Mouse (Mus musculus) heart, postnatal 4 days (tissue): ENCODE results near the gene Rxfp2. TPM values are rescaled to one million over a fixed set of nuclear protein-coding genes. Genes with fewer than 3 reads are reported as not detected.

ENCODE experiments used
- DNase-seq: peaks from one replicate; pipeline ENCODE4 v3.0.0; 2021
- total RNA-seq, 2 experiments: library from RNA; stranded (reverse); gene quantifications; 2 replicates each; pipeline ENCODE4 v1.2.3; 2021

The Rxfp2 gene
- total RNA-seq: not detected

DNA sequence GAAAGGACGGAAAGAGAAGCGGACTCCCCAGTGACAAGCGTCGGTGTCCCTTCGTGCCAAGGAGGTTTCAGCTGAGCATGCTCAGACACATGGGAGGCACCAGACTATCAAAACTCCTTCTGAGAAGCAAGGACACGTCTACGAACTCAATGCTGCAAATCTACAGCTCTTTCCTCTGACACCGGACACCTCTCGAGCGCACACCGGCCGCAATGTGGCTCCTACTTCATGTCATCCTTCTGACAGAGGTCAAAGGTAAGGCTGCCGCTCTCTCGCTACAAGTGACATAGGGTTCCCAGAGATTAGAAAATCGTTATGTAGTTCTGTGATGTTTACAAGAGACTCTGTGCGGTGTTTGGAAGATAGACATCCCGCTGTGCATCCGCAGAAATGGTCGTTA lies at the start of gene Rxfp2:
Gene Rxfp2 (plus strand): TSS at position 20 of the 400 bp plus-strand sequence.
- no peak for DNase-seq

DNA sequence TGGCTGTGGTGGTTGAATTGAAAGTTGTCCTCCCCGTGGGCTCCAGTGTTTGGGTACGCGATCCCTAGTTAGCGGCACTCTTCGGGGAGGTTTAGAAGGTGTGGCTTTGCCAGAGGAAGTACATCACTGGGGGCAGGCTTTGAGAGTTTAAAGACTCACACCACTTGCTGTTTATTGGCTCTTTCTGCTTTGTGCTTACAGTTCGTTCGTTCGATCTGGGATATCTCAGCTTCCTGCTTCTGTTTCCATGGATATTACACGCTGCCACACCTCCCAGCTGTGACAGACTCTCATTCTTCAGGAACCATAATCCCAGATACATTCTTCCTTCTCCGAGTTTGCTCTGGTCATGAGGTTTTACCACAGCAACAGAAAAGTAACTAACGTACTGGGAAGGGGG lies 48.2 kb upstream of the Rxfp2 start:
- no peak for DNase-seq

DNA sequence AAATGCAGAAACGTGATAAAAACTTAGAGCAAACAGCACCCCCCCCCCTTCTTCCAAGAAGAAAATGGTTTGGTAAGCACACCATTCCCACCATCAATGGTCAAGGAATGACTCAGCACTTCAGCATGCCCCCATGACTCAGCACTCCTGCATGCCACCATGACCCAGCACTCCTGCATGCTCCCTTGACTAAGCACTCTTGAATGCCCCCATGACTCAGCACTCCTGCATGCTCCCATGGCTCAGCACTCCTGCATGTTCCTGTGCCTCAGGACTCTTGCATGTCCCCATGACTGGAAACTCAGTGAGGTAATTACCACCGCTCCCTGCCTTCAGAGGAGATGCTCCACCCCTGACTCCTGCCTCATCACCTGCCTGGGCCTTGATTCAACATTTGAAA lies 41.4 kb upstream of the Rxfp2 start:
- DNase-seq: no peak

DNA sequence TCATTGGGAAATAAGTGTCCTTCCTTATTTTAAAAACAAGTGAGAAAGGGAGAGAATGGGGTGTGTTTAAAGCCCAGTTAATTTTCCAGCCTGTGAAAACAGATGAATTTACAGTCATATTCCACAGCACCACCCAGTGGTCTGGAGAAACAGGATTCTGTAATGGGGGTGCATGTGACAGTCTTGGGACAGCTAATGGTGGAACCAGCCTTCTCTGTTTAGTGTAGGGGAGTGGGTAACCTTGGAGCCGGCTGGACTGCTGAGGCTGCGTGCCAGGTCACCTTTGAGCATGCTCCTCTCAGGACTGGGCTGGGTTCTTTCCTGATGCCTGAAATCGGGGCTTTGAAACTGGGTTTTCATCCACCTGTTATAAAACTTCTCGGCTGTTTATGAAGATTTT lies 34.9 kb upstream of the Rxfp2 start:
- peak; percentile 23 for DNase-seq

DNA sequence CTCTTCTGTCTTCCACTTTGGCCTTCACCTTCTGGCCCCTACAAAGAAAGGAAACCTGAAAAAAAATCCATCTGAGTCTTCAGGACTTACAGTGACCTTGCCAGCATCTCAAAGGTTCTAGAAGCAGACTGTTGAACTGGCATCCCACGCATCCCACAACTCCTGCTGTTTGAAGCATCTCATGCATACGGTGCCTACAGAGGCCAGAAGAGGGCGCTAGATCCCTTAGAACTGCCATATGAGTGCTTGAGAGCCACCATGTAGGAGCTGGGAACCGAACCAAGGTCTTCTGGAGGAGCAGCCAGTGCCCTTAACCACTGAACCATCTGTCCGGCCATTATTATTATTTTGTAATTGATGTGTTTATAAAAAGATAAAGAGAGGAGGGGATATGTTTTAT lies 23.9 kb upstream of the Rxfp2 start:
- DNase-seq: no peak

DNA sequence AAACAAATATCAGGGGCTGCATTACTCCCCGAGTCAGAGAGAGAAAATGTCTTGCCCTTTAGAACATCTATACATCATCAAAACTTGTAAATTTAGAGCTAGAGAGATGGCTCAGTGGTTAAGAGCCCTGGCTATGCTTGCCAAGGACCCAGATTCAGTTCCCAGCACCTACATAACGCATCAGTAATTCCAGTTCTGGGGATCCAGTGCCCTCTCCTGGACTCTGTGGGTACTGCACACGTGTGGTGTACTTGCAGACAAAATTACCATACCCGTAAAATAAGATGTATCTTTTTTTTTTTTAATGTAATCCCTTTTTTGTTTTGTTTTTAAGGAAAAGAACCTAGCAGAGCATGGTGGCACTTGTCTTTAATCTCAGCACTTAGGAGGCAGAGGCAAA lies 21.9 kb upstream of the Rxfp2 start:
- DNase-seq: no peak

DNA sequence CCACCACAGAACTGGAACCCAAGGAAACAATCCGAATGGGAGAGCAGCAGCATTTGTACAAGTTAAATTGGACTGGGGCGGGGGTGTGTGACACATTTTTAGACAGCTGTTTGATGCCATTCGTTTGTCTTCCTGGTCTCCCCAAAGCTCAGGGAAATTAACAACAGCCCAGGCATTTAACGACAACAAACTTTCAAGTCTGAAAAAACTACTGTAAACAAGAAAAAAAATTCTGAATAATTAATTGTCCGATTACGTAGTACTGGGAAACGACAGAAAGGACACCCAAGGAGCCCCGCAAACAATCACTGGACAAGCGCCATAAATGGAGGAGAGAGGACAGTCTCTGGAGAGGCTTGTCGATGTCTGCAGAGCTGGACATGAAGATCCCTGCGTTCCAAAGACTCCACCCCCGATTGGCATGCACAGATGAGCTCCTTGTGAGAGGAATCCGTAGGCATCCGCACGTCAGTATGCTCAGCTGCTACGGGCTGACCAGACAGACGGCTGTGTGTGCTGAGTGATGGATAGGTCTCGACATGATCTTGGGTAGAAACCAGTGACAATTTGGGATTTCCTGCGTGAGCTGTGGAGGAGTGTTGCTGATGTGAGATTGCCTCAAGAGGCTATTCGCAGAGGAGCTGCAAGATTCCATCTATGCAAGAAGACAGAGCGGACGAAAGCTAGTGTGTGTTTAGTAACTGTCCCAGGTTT lies 21.0 kb upstream of the Rxfp2 start:
- no peak for DNase-seq

DNA sequence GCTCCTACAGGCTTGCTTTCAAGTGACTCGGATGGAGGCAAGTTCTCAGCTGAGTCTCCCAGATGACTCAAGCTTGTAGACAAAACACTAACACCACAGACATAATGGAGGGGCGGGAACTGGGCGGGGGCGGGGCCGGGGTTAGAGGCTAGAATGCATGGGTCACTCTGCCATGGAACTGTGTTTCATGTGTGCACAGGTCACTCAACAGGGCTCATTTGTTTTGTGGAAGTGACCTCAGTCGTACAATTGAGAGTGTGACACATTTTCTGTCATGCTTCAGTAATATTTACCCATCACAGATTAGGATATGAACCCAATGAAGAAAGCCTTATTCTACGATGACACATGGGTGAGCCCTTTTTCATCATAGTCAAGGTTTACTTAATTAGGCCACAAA lies 20.2 kb upstream of the Rxfp2 start:
- no peak for DNase-seq

DNA sequence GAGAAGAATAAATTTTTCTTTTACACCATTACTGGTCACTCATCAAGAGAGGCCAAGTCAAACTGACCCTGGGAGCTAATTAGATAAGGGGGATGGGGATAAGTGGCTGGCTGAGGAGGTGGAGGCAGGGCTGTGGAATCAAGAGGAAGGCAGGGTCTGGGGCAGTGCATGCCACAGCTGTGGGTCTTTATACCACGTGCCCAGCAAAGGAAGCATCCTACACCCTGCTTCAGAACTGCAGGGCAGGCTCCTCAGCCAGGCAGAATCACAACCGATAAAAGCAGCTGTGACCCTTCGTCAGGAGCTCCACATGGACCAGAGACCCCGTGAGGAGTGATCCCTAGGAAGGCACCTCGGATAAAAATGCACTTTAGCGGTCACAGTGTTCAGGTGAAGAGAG lies 13.1 kb upstream of the Rxfp2 start:
- DNase-seq: no peak

DNA sequence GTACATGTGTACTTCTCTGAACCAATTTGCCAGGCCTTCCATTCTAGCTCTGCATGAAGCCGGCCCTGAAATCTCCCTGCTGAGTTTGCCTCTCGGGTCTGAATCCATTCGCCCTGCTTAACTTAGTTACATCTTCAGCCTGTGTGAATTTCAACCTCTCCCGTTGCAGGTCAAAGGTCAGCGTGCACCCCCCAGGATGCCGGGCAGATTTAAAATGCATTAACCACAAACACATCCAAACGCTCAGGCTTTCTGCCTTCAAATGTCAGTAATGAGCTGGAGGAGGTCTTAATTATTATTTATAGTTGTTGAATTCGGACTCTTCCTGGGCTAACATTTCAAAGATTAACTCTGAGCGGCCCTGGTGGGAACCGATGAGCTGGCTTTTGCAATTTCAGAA lies 1.6 kb upstream of the Rxfp2 start:
- no peak for DNase-seq

DNA sequence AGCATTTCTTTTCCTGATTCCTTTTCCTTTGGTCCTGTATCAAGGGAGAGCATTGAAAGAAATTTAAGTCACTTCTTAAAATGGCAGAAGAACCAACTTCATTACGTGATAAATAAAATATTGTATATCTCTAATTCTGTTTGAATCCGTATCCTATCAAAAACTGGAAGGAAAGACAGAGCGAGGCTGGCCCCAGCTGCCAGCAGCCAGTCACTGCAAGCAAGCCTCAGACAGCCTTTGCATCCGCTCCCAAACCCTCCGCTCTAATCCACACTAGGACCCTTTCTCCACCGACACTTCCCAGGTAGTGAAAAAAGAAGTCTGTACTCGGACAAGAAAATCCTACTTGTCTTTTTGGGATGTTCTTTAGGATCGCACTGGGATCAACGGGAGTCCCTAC lies 803 bp upstream of the Rxfp2 start:
- DNase-seq: no peak

DNA sequence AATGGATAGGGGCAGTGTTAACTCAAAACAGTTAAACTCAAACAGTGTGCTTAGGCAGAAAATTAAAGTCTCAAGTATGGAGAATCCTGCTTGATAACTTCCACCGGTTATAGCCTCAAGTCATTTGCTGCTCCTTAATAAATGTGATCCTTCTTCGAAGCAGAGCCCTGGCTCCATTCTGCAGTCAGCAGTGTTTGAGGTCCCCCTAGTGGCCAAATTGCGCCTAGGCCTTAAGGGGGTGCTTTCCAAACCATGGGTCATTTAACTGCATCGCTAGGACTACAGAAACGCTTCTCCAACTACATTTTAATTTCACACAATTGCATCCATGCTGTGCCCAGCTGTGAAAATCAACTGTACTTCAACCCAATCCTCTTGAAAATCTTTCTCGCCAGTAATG lies 2.4 kb downstream of the Rxfp2 start:
- peak; percentile 88 for DNase-seq

DNA sequence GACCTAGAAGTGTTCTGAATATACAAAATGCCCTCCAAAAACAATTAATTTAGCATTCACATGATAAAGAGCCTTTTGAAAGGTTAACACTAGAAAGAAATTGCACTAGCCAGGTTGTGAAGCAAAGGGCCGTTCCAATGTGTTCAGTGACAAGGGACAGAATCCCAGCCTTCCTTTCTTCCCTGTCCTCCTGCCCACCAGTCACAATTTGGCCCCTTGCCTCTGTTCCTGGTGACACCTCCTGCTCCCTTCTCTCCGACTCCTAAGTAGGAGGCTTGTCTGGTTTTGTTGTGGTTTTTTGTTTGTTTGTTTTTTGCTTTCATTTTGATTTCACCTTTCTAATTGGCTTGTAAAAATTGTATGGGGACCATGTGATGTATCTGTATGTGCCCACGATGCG lies 3.3 kb downstream of the Rxfp2 start:
- DNase-seq: no peak

DNA sequence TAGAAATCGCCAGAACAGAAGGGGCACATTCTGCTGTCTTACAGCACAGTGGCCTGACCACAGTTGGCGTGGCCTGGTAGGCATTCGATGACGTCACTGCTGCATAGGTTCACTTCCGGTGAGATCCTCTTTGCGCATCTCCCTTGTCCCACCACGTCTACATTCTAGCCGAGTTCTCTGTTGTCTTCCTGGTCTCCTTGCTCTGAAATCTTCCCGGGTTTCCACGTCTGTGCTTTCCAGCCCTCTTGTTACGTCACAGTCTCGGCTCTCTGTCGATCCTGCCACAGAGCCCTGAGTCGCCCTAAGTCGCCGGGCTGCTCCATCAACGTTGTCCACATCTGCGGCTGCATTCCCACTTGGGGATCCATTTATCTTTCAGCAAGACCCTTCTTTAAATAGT lies 4.1 kb downstream of the Rxfp2 start:
- no peak for DNase-seq

DNA sequence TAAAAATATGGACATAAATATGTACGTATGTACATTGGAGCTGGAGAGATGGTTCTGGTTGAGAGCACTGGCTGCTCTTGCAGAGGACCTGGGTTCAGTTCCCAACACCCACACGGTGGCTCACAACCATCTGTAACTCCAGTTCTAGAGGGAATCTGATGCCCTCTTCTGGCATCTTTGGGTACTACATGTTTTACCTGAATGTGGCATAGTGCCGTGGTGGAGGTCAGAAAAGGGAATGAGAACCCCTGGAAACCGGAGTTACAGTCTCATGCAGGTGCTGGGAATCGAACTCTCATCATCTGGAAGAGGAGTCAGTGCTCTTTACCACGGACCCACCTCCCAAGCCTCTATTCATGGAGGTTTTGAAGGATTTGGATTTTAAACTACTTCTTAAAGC lies 5.0 kb downstream of the Rxfp2 start:
- DNase-seq: no peak

DNA sequence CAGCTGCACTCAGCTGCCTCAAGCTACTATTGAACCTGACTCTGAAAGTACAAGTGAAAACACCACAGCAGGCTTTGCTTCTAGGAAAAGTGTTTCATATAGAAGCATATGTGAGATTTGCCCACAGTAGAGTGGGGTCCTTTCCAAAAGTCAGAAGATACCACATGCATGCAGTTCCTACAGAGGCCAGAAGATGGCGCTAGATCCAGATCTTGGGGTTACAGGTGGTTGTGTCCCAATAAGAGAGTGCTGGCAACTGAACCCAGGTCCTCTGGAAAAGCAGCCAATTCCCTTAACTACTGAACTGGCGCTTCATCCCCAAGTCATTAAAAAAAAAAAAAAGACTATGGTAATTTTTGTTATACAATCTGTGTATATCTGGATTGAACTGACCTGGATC lies 5.7 kb downstream of the Rxfp2 start:
- no peak for DNase-seq

DNA sequence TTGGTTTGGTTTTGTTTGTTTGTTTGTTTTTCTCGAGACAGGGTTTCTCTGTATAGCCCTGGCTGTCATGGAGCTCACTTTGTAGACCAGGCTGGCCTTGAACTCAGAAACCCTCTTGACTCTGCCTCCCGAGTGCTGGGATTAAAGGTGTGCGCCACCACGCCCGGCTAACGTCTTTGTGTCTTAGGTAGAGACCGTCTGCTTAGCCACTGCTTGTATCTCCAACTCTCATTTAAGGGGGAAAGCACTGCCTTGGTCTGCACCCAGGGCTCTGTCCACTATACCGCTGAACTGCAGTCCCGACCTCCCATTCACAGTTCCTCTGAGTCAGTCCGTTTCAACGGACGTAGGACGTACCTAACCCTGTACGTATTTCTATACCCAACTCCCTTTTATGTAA lies 6.4 kb downstream of the Rxfp2 start:
- DNase-seq: no peak

DNA sequence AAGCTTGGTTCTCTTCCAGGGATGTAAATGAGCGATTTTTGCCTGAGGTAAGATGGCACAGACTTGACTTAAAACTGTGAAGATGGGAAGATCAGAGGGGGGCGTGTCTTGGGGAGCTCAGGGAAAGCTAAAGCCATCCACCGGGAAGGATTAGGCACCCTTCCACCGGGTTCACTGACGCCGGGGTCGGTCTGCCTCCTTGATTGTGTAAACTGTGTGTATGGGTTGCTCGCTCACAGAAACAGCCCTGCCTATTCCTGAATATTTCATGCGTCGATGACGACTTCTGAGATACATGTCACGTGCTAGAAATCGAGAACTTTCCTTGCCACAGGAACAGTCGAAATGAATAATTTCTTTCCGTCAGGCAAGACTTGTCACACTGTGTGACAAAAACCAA lies 6.9 kb downstream of the Rxfp2 start:
- no peak for DNase-seq

DNA sequence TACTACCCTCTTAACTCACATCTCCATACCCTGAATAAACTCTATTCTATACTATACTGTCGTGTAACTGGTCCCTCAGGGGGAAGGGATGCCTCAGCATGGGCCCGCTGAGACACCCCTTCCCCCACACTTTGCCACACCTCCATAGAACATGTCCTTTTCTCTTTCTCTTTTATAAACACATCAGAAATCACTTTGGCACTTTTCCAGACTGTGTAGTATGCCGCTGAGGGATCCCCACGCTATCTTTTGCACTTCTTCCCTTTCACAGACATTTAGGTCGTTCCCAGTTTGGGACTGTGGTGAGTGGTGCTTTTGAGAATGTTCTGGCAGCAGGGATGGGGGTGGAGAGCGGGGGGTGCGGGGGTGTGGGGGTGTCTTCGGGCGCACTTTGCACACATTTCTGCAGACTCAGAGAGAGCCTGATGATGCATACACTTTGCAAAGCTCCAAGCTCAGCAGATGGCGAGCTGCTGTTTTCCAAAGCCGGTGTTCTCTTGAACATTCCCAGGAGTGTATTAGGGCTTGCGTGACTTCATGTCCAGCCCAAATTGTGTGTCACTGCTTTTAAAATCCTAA lies 8.1 kb downstream of the Rxfp2 start:
- DNase-seq: no peak

DNA sequence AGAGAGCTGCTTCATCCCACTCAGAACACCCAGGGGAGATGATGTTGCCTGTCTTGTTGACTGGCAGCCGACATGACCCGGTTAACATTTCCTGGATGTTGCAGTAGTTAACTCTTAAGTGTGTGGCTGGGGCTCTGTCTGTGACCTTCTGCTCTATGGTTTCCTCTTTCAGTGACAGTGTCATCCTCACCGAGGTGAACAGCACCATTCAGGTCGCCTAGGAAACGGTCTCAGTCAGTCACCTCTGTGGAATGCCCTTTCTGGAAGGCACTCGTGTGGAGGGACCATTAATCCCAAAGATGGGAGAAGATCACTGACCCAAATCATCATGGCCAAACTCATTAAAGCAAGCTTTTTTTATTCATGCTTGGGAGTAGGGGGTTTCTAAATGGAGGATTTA lies 12.7 kb downstream of the Rxfp2 start:
- DNase-seq: no peak

DNA sequence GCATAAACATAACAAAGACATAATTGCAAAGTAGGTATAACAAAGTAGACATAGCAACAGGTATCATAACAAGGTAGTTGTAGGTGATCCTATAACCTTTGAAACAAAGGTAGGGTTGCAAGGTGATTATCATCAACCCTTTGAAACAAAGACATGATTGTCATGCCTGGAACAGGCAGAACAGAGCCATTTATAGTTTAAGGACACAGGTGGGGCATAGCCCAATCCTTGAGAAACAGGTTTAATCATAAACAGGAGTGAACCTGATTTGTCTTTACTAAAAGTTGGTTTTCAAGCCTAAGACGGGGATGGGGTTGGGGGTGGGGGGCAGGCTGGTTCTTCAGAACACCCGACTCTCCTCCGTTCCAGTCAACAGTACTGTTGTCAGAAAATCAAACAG lies 13.2 kb downstream of the Rxfp2 start:
- no peak for DNase-seq

DNA sequence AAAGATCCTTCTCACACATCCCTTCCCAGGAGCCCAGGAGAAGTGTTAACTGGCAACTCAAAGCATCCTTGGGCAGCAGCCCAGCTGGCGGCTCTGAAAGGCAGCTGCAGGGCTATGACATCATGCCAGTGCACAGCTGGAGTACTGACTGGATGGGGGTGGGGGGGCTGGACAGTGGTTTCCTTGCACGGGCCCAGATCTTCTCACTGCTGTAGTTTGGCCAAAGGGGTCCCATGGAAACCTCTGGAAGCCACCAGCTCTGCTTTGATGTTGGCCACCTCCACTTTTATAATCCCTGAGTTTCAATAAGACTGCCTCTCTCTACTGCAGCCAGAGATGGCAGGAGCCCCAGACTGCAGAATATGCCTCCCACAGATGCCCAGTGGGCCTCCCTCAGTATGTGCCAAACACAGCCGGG lies 13.6 kb downstream of the Rxfp2 start:
- peak; percentile 75 for DNase-seq

DNA sequence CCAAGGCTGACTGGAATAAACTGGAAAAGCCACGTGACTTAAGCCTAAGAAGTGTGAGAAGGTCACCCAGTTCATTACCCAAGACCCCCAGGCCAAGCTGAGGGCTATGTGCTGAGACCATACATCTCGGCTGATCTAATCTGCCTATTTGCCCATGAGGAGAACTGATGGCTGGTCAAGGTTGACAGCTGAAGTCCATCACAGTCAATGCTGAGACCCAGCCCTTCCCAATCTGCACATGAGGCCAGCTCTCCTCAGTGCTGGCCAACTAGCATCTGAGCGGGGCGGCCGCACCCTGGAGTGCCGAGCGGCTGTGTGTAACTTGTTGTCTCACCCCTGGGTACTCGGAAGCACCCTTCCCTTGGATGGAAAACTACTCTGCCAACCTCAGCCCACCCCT lies 17.8 kb downstream of the Rxfp2 start:
- DNase-seq: peak; percentile 17

DNA sequence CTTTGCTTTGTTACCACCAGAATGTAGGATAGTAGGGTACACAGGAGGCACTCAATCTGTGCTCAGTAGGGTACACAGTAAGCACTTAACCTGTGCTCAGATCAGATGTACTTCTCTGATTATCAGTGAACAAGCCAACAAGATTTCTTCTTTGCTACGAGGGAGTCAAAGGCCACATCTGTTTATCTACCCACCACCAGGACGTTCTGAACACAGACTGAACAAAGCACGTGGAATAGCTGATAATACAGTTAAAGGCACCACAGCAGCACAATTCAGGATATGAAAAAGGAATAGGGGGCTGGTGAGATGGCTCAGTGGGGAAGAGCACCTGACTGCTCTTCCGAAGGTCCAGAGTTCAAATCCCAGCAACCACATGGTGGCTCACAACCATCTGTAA lies 18.4 kb downstream of the Rxfp2 start:
- no peak for DNase-seq

DNA sequence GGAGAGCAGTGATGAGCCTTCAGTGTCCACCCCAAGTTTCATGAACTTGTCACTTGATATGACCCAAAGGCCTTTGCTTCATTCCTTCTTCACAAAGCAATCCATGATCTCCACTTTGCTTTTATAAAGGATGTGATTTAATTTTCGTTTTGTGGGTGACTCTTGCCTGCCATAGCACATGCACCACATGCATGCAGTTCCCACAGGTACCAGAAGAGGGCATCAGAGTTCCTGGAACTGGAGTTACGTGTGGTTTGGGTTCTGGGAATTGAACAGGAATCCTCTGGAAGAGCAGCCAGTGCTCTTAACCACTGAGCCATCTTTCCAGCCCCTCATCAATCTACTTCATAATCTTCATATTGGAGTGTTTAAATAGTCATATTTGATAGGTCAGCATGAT lies 26.1 kb downstream of the Rxfp2 start:
- no peak for DNase-seq
